Mouse (Mus musculus) stomach, embryonic 14.5 days (tissue): ENCODE results near the gene Tmem117. TPM values are rescaled to one million over a fixed set of nuclear protein-coding genes. Genes with fewer than 3 reads are reported as not detected.

Experiments used
- ATAC-seq: fragments of 200-750 bp; cut with Nextera tagmentation; 2 replicates; pipeline ENCODE4 v1.8.0; 2017; ENCODE audit warnings: low read depth, moderate TSS enrichment; ENCODE audit not compliant: insufficient number of reproducible peaks, insufficient read depth, low FRiP score
- H3K27ac ChIP-seq: fragments of 300-500 bp; sonication (generic); 2 replicates; pipeline ENCODE4 v1.5.1; 2014; ENCODE audit warnings: mild to moderate bottlenecking, low read length, moderate library complexity, mixed read lengths
- H3K27me3 ChIP-seq: fragments of 300-500 bp; sonication (generic); 2 replicates; pipeline ENCODE4 v1.6.1; 2014; ENCODE audit warnings: low read length, control low read depth, mixed read lengths; ENCODE audit not compliant: control insufficient read depth, insufficient read depth
- H3K36me3 ChIP-seq: fragments of 300-500 bp; sonication (generic); 2 replicates; pipeline ENCODE4 v1.6.1; 2014; ENCODE audit warnings: mild to moderate bottlenecking, control low read depth, low read length, moderate library complexity, mixed read lengths; ENCODE audit not compliant: control insufficient read depth, insufficient read depth
- H3K4me1 ChIP-seq: fragments of 300-500 bp; sonication (generic); 2 replicates; pipeline ENCODE4 v1.6.1; 2014; ENCODE audit warnings: low read length, control low read depth, mixed read lengths; ENCODE audit not compliant: control insufficient read depth, insufficient read depth
- H3K4me2 ChIP-seq: fragments of 300-500 bp; sonication (generic); replicated peaks from 2 replicates; pipeline ENCODE4 v1.6.1; 2014; ENCODE audit warnings: low read depth, low read length, control low read depth
- H3K4me3 ChIP-seq: fragments of 300-500 bp; sonication (generic); 2 replicates; pipeline ENCODE4 v1.5.1; 2014; ENCODE audit warnings: low read depth, low read length, control low read depth
- H3K9ac ChIP-seq: fragments of 300-500 bp; sonication (generic); replicated peaks from 2 replicates; pipeline ENCODE4 v1.6.1; 2014; ENCODE audit warnings: low read depth, mild to moderate bottlenecking, control low read depth, low read length, moderate library complexity, mixed read lengths
- H3K9me3 ChIP-seq: fragments of 300-500 bp; sonication (generic); 2 replicates; pipeline ENCODE4 v1.6.1; 2016; ENCODE audit warnings: low read depth, low read length, control low read depth; ENCODE audit not compliant: control insufficient read depth
- whole genome bisulfite sequencing: fragments of 180-500 bp; shearing (Covaris S2); extraction: QIAGEN DNeasy Blood & Tissue Kit; methylation state at CpG from one replicate; pipeline ENCODE4 v1.1.7; 2014; 5-methylcytosine and 5-hydroxymethylcytosine counted together
- polyA plus RNA-seq: library from polyadenylated mRNA; unstranded; fragments of >200 nt; fragmentation: Nextera tagmentation; extraction: Ambion mirVana; gene quantifications from 2 replicates; pipeline ENCODE4 v1.2.1, GENCODE M21; 2014

Gene Tmem117
- polyA plus RNA-seq, 1 experiment from 2014 or later, result 3.8 TPM

DNA sequence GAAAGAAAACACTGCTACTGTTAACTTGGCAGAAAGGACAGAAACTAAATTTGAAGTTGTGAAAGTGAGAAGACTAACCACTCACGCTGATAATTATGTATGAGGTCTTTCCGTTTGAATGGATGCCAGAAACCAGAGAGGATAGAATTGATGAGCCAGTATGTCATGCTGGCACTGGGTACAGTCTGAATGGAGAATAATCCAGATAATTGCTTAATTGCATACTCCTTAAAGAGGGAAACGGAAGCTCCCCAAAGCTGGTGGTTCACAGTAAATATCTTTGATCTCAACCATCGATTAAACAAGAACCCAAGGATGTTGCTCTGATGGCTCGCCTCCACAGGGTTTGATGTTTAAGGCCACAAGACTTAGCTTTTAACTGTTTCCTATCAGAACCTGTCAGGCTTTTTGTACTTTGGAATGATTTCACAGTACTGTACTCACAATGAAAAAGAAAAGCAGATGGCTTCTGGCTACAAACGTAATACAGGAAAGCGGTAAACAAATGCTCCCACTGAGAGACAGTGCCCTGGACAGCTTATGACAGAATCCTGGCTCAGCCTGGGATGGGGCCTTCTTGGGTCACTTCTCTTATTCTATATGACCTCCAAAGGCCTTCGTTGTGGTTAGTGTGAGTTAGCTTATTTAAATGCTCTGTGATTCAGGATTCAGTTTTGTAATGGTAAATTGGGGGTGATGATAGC, 376.2 kb downstream of the Tmem117 start:
- Histone ChIP-seq H3K4me3 (no peak overlapping the region), H3K9me3 (no peaks in the 10 kb centered on the region), H3K27ac (no peak overlapping the region), H3K9ac (no peak overlapping the region), H3K36me3 (no peaks in the 10 kb centered on the region), H3K27me3 (no peaks in the 10 kb centered on the region), H3K4me1 (no peaks in the 10 kb centered on the region), H3K4me2 (no peak overlapping the region)
- no peak for ATAC-seq
- 59% methylated on average over 8 of the region's 8 CpGs for WGBS

GRCm38 (mm10) chr15:95022251-95022650, 393.2 kb downstream of the Tmem117 start:
- Histone ChIP-seq H3K9me3 (no peaks in the 10 kb centered on the region), H3K4me2 (no peak overlapping the region), H3K27me3 (no peaks in the 10 kb centered on the region), H3K27ac (no peak overlapping the region), H3K4me3 (no peak overlapping the region), H3K36me3 (no peaks in the 10 kb centered on the region), H3K4me1 (peaks cover 3% of the 10 kb centered on the region; the same call in 1 of the 2 replicates), H3K9ac (no peak overlapping the region)
- 58% methylated on average over 7 of the region's 7 CpGs for WGBS
- ATAC-seq, result no peak

- no peak for ATAC-seq
- Histone ChIP-seq H3K9me3 (no peaks in the 10 kb centered on the region), H3K27me3 (no peaks in the 10 kb centered on the region), H3K9ac (no peak overlapping the region), H3K4me2 (no peak overlapping the region), H3K4me1 (no peaks in the 10 kb centered on the region), H3K36me3 (no peaks in the 10 kb centered on the region), H3K4me3 (no peak overlapping the region), H3K27ac (no peak overlapping the region)
- WGBS, result 49% methylated on average over 6 of the region's 6 CpGs
These were observed 395.4 kb downstream of the Tmem117 start for GRCm38 (mm10) chr15:95024401-95024800.

GRCm38 (mm10) chr15:95028862-95029486, 399.9 kb downstream of the Tmem117 start:
- ATAC-seq, result no peak
- H3K36me3 ChIP-seq, result no peaks in the 10 kb centered on the region
- H3K9me3 ChIP-seq, result no peaks in the 10 kb centered on the region
- no peak overlapping the region for H3K4me3 ChIP-seq
- WGBS, result 81% methylated on average over 13 of the region's 13 CpGs
- no peaks in the 10 kb centered on the region for H3K27me3 ChIP-seq
- H3K4me1 ChIP-seq, result no peaks in the 10 kb centered on the region
- H3K27ac ChIP-seq, result no peak overlapping the region
- H3K4me2 ChIP-seq, result no peak overlapping the region
- no peak overlapping the region for H3K9ac ChIP-seq

DNA sequence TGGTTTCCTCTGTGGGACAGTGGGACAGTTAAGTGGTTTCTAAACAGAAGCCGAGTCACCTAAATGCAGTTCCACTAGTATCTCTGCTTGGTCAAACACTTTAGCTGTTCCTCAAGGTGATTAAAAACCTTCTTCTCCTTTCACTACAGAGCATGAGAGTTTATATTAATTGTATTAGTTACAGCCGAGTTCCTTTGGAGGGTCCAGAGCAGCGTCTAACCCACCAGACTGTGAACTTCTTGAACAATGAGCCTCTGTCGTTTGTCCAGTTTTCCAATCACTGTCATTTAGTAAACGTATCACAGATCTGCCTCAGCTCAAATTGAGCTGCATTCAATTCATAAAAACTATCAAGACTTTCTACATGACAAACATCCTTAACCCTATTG, 400.4 kb downstream of the Tmem117 start:
- no peaks in the 10 kb centered on the region for H3K36me3 ChIP-seq
- no peaks in the 10 kb centered on the region for H3K4me1 ChIP-seq
- H3K9ac ChIP-seq, result no peak overlapping the region
- 52% methylated on average over 5 of the region's 5 CpGs for WGBS
- H3K27me3 ChIP-seq, result no peaks in the 10 kb centered on the region
- no peak overlapping the region for H3K4me3 ChIP-seq
- no peak overlapping the region for H3K27ac ChIP-seq
- no peak for ATAC-seq
- no peak overlapping the region for H3K4me2 ChIP-seq
- H3K9me3 ChIP-seq, result no peaks in the 10 kb centered on the region

DNA sequence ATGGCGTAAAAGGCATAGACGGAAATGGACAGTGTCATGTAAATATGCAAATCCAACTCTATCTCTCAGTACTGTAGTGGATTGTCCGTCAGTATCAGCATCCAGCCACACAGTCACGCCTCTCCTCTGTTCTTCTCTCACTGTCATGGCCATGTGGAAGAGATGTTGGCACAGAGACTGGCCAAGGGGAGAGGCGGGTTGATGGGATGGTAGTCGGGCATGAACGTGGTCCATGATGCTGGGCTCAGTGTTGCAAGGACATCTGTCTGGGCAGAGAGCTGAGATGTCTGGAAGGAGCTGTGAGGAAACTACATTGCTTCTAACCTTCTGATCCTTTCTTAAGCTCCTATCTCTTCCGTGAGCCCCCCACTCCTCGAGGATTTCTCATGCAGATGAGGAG, 413.4 kb downstream of the Tmem117 start:
- no peaks in the 10 kb centered on the region for H3K36me3 ChIP-seq
- 85% methylated on average over 9 of the region's 9 CpGs for WGBS
- no peaks in the 10 kb centered on the region for H3K4me1 ChIP-seq
- no peak overlapping the region for H3K27ac ChIP-seq
- no peak overlapping the region for H3K4me2 ChIP-seq
- no peaks in the 10 kb centered on the region for H3K9me3 ChIP-seq
- no peak overlapping the region for H3K4me3 ChIP-seq
- ATAC-seq, result no peak
- H3K27me3 ChIP-seq, result no peaks in the 10 kb centered on the region
- H3K9ac ChIP-seq, result no peak overlapping the region

GRCm38 (mm10) chr15:95044011-95044410, 415.0 kb downstream of the Tmem117 start:
- WGBS, result 76% methylated on average over 8 of the region's 8 CpGs
- Histone ChIP-seq H3K4me1 (no peaks in the 10 kb centered on the region), H3K9ac (no peak overlapping the region), H3K9me3 (no peaks in the 10 kb centered on the region), H3K4me3 (no peak overlapping the region), H3K27ac (no peak overlapping the region), H3K27me3 (no peaks in the 10 kb centered on the region), H3K36me3 (no peaks in the 10 kb centered on the region), H3K4me2 (no peak overlapping the region)
- ATAC-seq, result no peak

DNA sequence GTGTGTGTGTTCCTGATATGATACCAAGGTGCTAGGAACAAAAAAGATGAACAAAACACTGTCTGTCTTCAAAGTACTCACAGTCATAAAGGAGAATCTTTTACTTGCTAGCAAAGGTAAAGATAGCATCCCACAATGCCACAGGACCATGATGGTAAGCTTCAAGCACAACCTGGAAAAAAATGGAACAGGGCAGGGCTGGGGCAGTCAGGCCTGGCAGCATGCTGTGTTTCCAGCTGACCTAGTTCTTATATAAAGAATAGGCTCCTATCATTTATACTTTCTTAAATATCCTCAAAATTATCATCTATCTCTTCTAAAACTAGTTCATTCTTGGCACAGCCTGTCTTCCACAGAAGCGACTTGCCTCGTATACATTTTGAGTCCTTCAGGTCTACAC, 418.5 kb downstream of the Tmem117 start:
- no peak overlapping the region for H3K4me3 ChIP-seq
- ATAC-seq, result no peak
- H3K27me3 ChIP-seq, result no peaks in the 10 kb centered on the region
- no peak overlapping the region for H3K9ac ChIP-seq
- H3K36me3 ChIP-seq, result no peaks in the 10 kb centered on the region
- no peak overlapping the region for H3K4me2 ChIP-seq
- no peak overlapping the region for H3K27ac ChIP-seq
- no peaks in the 10 kb centered on the region for H3K4me1 ChIP-seq
- no peaks in the 10 kb centered on the region for H3K9me3 ChIP-seq
- WGBS, result 71% methylated on average over 2 of the region's 2 CpGs
